Mouse (Mus musculus) lung, embryonic 15.5 days (tissue): Measurements from ENCODE around the gene Cep89. TPM values are rescaled to one million over a fixed set of nuclear protein-coding genes. Genes with fewer than 3 reads are reported as not detected.

Experiments
- ATAC-seq: fragments of 200-750 bp; cut with Nextera tagmentation; 2 replicates; pipeline ENCODE4 v1.8.0; 2017; ENCODE audit warnings: moderate number of reproducible peaks, borderline replicate concordance; ENCODE audit not compliant: low FRiP score, low TSS enrichment; ENCODE audit errors: extremely low read depth
- H3K27ac ChIP-seq: fragments of 300-500 bp; sonication (generic); 2 replicates; pipeline ENCODE4 v1.5.1; 2015; ENCODE audit warnings: moderate library complexity, mild to moderate bottlenecking, inconsistent platforms
- H3K27me3 ChIP-seq: fragments of 300-500 bp; sonication (generic); 2 replicates; pipeline ENCODE4 v1.6.1; 2015; ENCODE audit warnings: inconsistent platforms
- H3K36me3 ChIP-seq: fragments of 300-500 bp; sonication (generic); 2 replicates; pipeline ENCODE4 v1.6.1; 2015; ENCODE audit warnings: inconsistent platforms
- H3K4me1 ChIP-seq: fragments of 300-500 bp; sonication (generic); 2 replicates; pipeline ENCODE4 v1.6.1; 2015; ENCODE audit warnings: inconsistent platforms
- H3K4me2 ChIP-seq: fragments of 300-500 bp; sonication (generic); 2 replicates; pipeline ENCODE4 v1.6.1; 2015; ENCODE audit warnings: inconsistent platforms, mild to moderate bottlenecking, moderate library complexity
- H3K4me3 ChIP-seq: fragments of 300-500 bp; sonication (generic); 2 replicates; pipeline ENCODE4 v1.5.1; 2015; ENCODE audit warnings: mild to moderate bottlenecking, inconsistent platforms
- H3K9ac ChIP-seq: fragments of 300-500 bp; sonication (generic); 2 replicates; pipeline ENCODE4 v1.6.1; 2015; ENCODE audit warnings: inconsistent platforms
- H3K9me3 ChIP-seq: fragments of 300-500 bp; sonication (generic); 2 replicates; pipeline ENCODE4 v1.6.1; 2016; ENCODE audit warnings: inconsistent platforms
- WGBS: fragments of 180-500 bp; shearing (Covaris S2); methylation state at CpG from one replicate; pipeline ENCODE4 v1.1.7; 2015; 5-methylcytosine and 5-hydroxymethylcytosine counted together
- polyA plus RNA-seq: library from polyadenylated mRNA; unstranded; fragments of >200 nt; fragmentation: Nextera tagmentation; extraction: Ambion mirVana; gene quantifications from 2 replicates; pipeline ENCODE4 v1.2.1, GENCODE M21; 2015

The Cep89 gene
- polyA plus RNA-seq, 1 experiment from 2014 or later = 56.8 TPM

GRCm38 (mm10) chr7:35392935-35393334, 3.9 kb upstream of the Cep89 start:
- no peak overlapping the region for H3K4me2 ChIP-seq
- peaks cover 8% of the 10 kb centered on the region for H3K36me3 ChIP-seq
- no peak overlapping the region for H3K27ac ChIP-seq
- no peak overlapping the region for H3K4me3 ChIP-seq
- 48% methylated on average over 5 of the region's 5 CpGs for WGBS
- peaks cover 15% of the 10 kb centered on the region for H3K4me1 ChIP-seq
- H3K9ac ChIP-seq = no peak overlapping the region
- ATAC-seq = no peak
- no peaks in the 10 kb centered on the region for H3K27me3 ChIP-seq
- no peaks in the 10 kb centered on the region for H3K9me3 ChIP-seq

GRCm38 (mm10) chr7:35395734-35396456, 940 bp upstream of the Cep89 start:
- Histone ChIP-seq H3K27ac (no peak overlapping the region), H3K4me1 (peaks cover 18% of the 10 kb centered on the region), H3K4me2 (peak overlapping the region; percentile 86), H3K36me3 (peaks cover 23% of the 10 kb centered on the region), H3K9ac (peak overlapping the region; percentile 60), H3K9me3 (no peaks in the 10 kb centered on the region), H3K27me3 (no peaks in the 10 kb centered on the region), H3K4me3 (peak overlapping the region; percentile 71)
- ATAC-seq = no peak
- 10% methylated on average over 17 of the region's 17 CpGs for WGBS

- no peak for ATAC-seq
- H3K4me3 ChIP-seq = no peak overlapping the region
- no peaks in the 10 kb centered on the region for H3K9me3 ChIP-seq
- peaks cover 63% of the 10 kb centered on the region for H3K36me3 ChIP-seq
- H3K4me1 ChIP-seq = peaks cover 9% of the 10 kb centered on the region
- 83% methylated on average over 4 of the region's 4 CpGs for WGBS
- H3K27me3 ChIP-seq = no peaks in the 10 kb centered on the region
- H3K4me2 ChIP-seq = no peak overlapping the region
- H3K9ac ChIP-seq = no peak overlapping the region
- H3K27ac ChIP-seq = no peak overlapping the region
Observed at GRCm38 (mm10) chr7:35401169-35401568, 4.3 kb downstream of the Cep89 start.

- no peak for ATAC-seq
- Histone ChIP-seq H3K4me2 (no peak overlapping the region), H3K27ac (no peak overlapping the region), H3K4me1 (no peaks in the 10 kb centered on the region), H3K9me3 (no peaks in the 10 kb centered on the region), H3K27me3 (no peaks in the 10 kb centered on the region), H3K36me3 (peaks cover 47% of the 10 kb centered on the region), H3K4me3 (no peak overlapping the region), H3K9ac (no peak overlapping the region)
- WGBS = 46% methylated on average over 5 of the region's 5 CpGs
Observed at GRCm38 (mm10) chr7:35415226-35415625, 18.4 kb downstream of the Cep89 start.

- Histone ChIP-seq H3K36me3 (peaks cover 49% of the 10 kb centered on the region), H3K9ac (no peak overlapping the region), H3K4me2 (no peak overlapping the region), H3K27ac (no peak overlapping the region), H3K27me3 (no peaks in the 10 kb centered on the region), H3K4me1 (no peaks in the 10 kb centered on the region), H3K9me3 (no peaks in the 10 kb centered on the region), H3K4me3 (no peak overlapping the region)
- ATAC-seq = no peak
- 78% methylated on average over 9 of the region's 9 CpGs for WGBS
Observed at GRCm38 (mm10) chr7:35415801-35416653, 19.2 kb downstream of the Cep89 start.

- no peaks in the 10 kb centered on the region for H3K27me3 ChIP-seq
- H3K27ac ChIP-seq = no peak overlapping the region
- no peak overlapping the region for H3K4me2 ChIP-seq
- H3K4me1 ChIP-seq = no peaks in the 10 kb centered on the region
- 69% methylated on average over 5 of the region's 5 CpGs for WGBS
- ATAC-seq = no peak
- H3K9me3 ChIP-seq = no peaks in the 10 kb centered on the region
- H3K4me3 ChIP-seq = no peak overlapping the region
- no peak overlapping the region for H3K9ac ChIP-seq
- H3K36me3 ChIP-seq = peaks cover 53% of the 10 kb centered on the region
Observed at GRCm38 (mm10) chr7:35416654-35416948, 19.8 kb downstream of the Cep89 start.

GRCm38 (mm10) chr7:35423071-35423470, 26.2 kb downstream of the Cep89 start:
- 80% methylated on average over 10 of the region's 10 CpGs for WGBS

GRCm38 (mm10) chr7:35428146-35428545, 31.3 kb downstream of the Cep89 start:
- Histone ChIP-seq H3K36me3 (peaks cover 62% of the 10 kb centered on the region), H3K4me1 (no peaks in the 10 kb centered on the region), H3K4me2 (no peak overlapping the region), H3K9ac (no peak overlapping the region), H3K27ac (no peak overlapping the region), H3K9me3 (no peaks in the 10 kb centered on the region), H3K4me3 (no peak overlapping the region), H3K27me3 (no peaks in the 10 kb centered on the region)
- 89% methylated on average over 10 of the region's 10 CpGs for WGBS
- no peak for ATAC-seq

More at GRCm38 (mm10) chr7:35423071-35423470, 26.2 kb downstream of the Cep89 start:
- no peaks in the 10 kb centered on the region for H3K4me1 ChIP-seq
- no peak overlapping the region for H3K4me3 ChIP-seq
- no peaks in the 10 kb centered on the region for H3K9me3 ChIP-seq
- no peaks in the 10 kb centered on the region for H3K27me3 ChIP-seq
- peaks cover 69% of the 10 kb centered on the region for H3K36me3 ChIP-seq
- no peak overlapping the region for H3K4me2 ChIP-seq
- H3K9ac ChIP-seq = no peak overlapping the region
- no peak overlapping the region for H3K27ac ChIP-seq
- no peak for ATAC-seq

GRCm38 (mm10) chr7:35435266-35435665, 38.4 kb downstream of the Cep89 start:
- Histone ChIP-seq H3K4me3 (no peak overlapping the region), H3K9me3 (no peaks in the 10 kb centered on the region), H3K27me3 (no peaks in the 10 kb centered on the region), H3K27ac (no peak overlapping the region), H3K4me2 (no peak overlapping the region), H3K4me1 (no peaks in the 10 kb centered on the region), H3K36me3 (peaks cover 70% of the 10 kb centered on the region), H3K9ac (no peak overlapping the region)
- no peak for ATAC-seq
- WGBS = 80% methylated on average over 9 of the region's 9 CpGs

- no peaks in the 10 kb centered on the region for H3K9me3 ChIP-seq
- H3K4me3 ChIP-seq = no peak overlapping the region
- no peak for ATAC-seq
- no peaks in the 10 kb centered on the region for H3K27me3 ChIP-seq
- H3K9ac ChIP-seq = no peak overlapping the region
- 28% methylated on average over 4 of the region's 4 CpGs for WGBS
- no peak overlapping the region for H3K27ac ChIP-seq
- no peaks in the 10 kb centered on the region for H3K4me1 ChIP-seq
- H3K4me2 ChIP-seq = no peak overlapping the region
- no peaks in the 10 kb centered on the region for H3K36me3 ChIP-seq
Observed at GRCm38 (mm10) chr7:35447501-35447900, 50.7 kb downstream of the Cep89 start.

GRCm38 (mm10) chr7:35447996-35448846, 51.4 kb downstream of the Cep89 start, which contains the start of gene Slc7a9:
Gene Slc7a9, plus strand, starts transcription at chr7:35448796.
- Histone ChIP-seq H3K4me1 (no peaks in the 10 kb centered on the region), H3K9me3 (no peaks in the 10 kb centered on the region), H3K4me3 (no peak within 1 kb of the TSS), H3K4me2 (no peak within 1 kb of the TSS), H3K27me3 (no peaks in the 10 kb centered on the region), H3K27ac (no peak within 1 kb of the TSS), H3K36me3 (no peaks in the 10 kb centered on the region), H3K9ac (no peak within 1 kb of the TSS)
- 17% methylated on average over 15 of the region's 15 CpGs for WGBS
- ATAC-seq = peak; percentile 27; the same call in 1 of the 2 replicates
